Mouse (Mus musculus) adrenal gland, postnatal 4 days (tissue): ENCODE data around the gene Gm15517. TPM values are rescaled to one million over a fixed set of nuclear protein-coding genes. Genes with fewer than 3 reads are reported as not detected.

Experiments
- DNase-seq, 2 experiments: peaks; one replicate each; pipeline ENCODE4 v3.0.0; 2021 to 2022; ENCODE audit warnings: low spot score in 2 of 2, mixed read lengths in 2 of 2
- total RNA-seq, 2 experiments: library from RNA; stranded (reverse); gene quantifications; 2 replicates each; pipeline ENCODE4 v1.2.3; 2021

Gm15517 gene
- total RNA-seq, 2 experiments from 2014 or later: not detected

DNA sequence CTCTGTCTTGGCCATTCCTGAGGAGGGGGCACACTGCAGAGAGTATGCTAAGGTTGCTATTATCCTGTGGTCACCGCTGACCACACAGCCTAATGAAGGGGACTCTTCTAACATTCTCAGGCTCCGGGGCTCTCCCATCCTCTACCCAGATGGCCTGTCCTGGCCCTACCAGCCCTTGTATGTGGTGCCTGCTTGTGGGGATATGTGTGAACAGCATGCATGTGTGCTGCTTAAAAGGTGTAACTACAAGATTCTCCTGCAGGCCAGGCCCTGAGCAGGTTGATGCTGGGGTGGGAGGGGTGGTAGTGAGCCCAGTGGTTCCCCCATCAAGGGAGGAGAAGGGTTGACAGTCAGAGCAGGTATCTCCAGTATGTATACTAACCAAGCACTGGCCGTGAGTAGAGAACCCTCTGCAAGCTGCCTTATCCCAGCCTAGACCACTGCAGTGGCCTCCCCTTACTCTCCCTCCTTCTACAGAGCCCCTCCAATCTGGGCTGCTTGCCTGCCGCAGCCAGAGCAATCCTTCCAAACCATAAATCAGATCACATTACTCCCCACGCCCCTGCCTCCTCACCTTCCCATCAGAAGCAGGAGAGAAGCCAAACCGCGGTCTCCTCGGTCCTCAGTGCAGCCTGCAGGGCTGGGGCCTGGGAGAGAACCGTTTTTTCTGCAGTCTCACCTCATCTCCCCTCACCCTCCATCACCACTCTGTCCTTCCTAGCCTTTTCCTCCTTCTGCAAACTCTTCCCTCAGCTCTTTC, 46.2 kb downstream of the Gm15517 start:
- no peak for DNase-seq

DNA sequence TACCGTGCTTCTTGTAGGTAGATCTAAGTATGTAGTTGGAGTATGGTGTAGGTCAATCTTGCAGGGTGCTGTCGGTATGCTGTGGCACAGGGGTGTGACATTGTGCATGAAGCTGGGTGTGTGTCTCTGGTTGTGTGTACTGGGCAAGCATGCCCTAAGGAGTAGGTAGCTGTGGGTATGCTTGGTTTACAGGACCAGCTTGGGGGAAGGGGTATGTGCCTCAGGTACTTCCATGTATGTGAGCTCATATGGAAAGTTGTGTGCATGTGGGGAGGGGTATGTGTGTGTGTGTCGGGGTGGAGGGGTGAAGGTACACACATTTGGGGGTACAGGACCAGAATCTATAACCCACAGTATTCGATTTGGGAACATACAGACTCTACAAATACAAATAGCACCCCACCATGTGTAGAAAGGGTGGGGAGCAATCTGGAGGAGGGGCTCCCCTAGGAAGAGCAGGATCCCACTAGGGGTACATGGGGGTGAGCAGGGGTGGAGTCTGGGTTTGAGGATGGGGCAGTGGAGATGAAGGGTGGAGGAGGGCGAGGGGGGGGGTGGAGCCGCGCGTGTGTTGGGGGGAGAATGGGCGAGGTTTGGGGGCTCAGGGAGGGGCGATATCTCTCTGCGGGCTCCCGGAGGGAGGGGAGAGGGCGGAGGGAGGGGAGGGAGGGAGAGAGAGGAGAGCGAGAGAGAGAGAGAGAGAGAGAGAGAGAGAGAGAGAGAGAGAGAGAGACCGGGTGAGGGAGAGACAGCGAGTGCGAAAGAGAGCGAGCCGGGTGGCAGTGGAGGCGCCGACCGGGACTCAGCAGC, 48.4 kb downstream of the Gm15517 start, which contains the start of gene Shank1:
Gene Shank1, plus strand, starts transcription at position 779 of the 810 bp plus-strand sequence.
- no peak for DNase-seq

DNA sequence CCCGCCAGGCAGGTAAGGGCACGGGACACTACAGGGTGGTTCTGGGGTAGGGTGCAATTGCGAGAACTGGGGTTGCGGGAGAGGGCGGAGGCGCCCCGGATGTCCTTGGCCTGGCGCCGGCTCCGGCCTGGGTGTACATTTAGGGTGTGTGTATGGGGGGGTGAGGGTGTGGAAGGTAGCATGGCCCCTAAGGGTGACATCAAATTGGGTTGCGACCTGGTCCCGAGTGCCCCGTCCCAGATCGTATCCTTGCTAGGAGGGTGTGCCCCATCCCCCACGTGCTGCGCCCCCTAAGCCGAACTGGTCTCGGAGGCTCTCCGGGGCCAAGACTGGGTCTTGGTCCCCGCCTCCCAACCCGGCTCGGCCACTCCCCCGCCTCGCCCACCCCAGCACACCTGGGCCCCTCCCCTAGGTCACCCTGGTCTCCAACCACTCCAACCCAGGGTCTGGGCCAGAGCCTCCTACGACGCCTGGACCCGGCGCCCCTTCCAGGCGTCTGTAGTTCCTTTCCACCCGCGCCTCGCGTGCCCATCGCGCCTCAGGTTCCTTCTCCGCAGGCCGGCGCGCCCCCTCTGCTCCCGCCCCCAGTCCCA, 49.1 kb downstream of the Gm15517 start:
- DNase-seq: no peak

DNA sequence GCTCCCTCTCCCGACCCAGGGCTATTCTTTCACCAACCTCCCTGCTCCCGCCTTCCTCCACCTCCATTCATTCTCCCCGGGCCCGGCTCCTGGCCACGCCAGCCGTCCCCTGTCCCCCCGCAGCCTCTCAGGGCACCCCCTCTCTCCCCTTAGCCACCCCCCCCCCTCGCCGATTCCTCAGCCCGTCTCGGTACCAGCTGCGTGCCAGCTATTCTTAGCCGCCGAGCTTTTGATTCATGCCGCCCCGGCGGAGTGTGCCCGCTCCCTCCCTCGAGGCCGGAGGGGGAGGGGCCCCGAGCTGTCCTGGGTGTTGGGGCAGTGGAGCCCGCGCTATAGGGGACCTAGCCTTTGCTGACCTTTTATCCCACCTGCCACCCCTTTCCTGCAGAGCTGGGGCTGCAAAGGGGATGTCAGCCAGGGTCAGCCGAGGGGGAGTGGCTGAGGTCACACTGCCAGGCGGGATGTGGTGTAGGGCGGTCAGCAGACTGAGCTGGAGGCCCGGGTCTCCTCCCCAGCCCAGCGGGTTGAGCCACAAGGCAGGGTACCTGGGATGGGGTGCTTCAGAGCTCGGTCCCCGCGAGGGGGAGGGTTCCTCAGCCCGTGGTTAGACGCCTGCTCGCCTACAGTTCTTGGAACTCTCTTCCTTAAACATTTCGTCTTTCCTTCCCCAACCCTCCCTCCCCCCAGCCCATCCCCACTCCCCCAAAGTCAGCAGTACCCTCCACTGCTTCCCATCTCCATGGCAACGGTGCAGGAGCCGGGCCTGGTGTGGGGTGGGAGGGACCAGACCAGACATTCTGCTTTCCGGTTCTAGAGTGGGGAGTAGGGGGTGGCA, 49.8 kb downstream of the Gm15517 start:
- DNase-seq: no peak

Other genes starting within 250 kb of the Gm15517 start
- gene Klk1b26, start 249.3 kb upstream of the Gm15517 start, total RNA-seq: not detected
- gene Klk1b27, start 209.2 kb upstream of the Gm15517 start, total RNA-seq: not detected
- gene Klk1b21, start 159.1 kb upstream of the Gm15517 start, total RNA-seq: not detected
- gene Klk1b22, start 148.8 kb upstream of the Gm15517 start, total RNA-seq: not detected
- gene Klk1b16, start 124.7 kb upstream of the Gm15517 start, total RNA-seq: not detected
- not detected for gene Klk1b24, start 73.2 kb upstream of the Gm15517 start, total RNA-seq
- not detected for gene Klk1b3, start 63.3 kb upstream of the Gm15517 start, total RNA-seq
- not detected for gene Klk1b4, start 54.0 kb upstream of the Gm15517 start, total RNA-seq
- under 1 TPM in 1 of 2 experiments, not detected in 1; 0.59 TPM for gene Klk1b5, start 45.5 kb upstream of the Gm15517 start, total RNA-seq
- 10 to 100 TPM in 1 of 2 experiments, not detected in 1; 41.2 TPM for gene Klk1, start 36.1 kb upstream of the Gm15517 start, total RNA-seq
- not detected for gene Gm36864, start 25.3 kb upstream of the Gm15517 start, total RNA-seq
- 1 to 10 TPM in 1 of 2 experiments, under 1 TPM in 1; 0.96 to 1.2 TPM for gene 1700028J19Rik, start 14.8 kb upstream of the Gm15517 start, total RNA-seq
- 100 to 1,000 TPM; 210 to 226 TPM for gene 2410002F23Rik, start 14.7 kb upstream of the Gm15517 start, total RNA-seq
- gene Acp4, start 4.1 kb upstream of the Gm15517 start, total RNA-seq: not detected
- 1 to 10 TPM; 6.0 to 7.1 TPM for gene Clec11a, start 45.5 kb downstream of the Gm15517 start, total RNA-seq
- 10 to 100 TPM; 12.0 to 16.9 TPM for gene Shank1, start 48.8 kb downstream of the Gm15517 start, total RNA-seq
- 1 to 10 TPM; 3.6 to 4.4 TPM for gene Syt3, start 122.7 kb downstream of the Gm15517 start, total RNA-seq
- 1 to 10 TPM; 1.0 to 2.0 TPM for gene 1700008O03Rik, start 124.4 kb downstream of the Gm15517 start, total RNA-seq
- 10 to 100 TPM; 18.7 to 18.8 TPM for gene Lrrc4b, start 167.6 kb downstream of the Gm15517 start, total RNA-seq
- gene Aspdh, start 203.9 kb downstream of the Gm15517 start, total RNA-seq: 1 to 10 TPM; 3.2 to 6.2 TPM
- 10 to 100 TPM; 40.3 to 48.1 TPM for gene Josd2, start 206.5 kb downstream of the Gm15517 start, total RNA-seq
- 10 to 100 TPM; 84.1 to 90.2 TPM for gene Emc10, start 235.1 kb downstream of the Gm15517 start, total RNA-seq
- gene Fam71e1, start 235.1 kb downstream of the Gm15517 start, total RNA-seq: 10 to 100 TPM; 21.6 to 22.7 TPM